Mouse (Mus musculus): ENCODE measurements around the gene Mrpl52.

- TF ChIP-seq POLR2A (IDR thresholded peaks at IDR 0.05; ENCODE audit: borderline replicate concordance, insufficient read depth, low read length) (no peak), CTCF (IDR thresholded peaks at IDR 0.05; ENCODE audit: borderline replicate concordance, insufficient read depth, low read depth, low read length) (no peak)
These were observed 5.7 kb upstream of the Mrpl52 start for GRCm38 (mm10) chr14:54421014-54421413.
